Mouse (Mus musculus) kidney, postnatal 36 days (tissue): Measurements from ENCODE around the gene Il1r1.

Source experiments
- DNase-seq, 2 experiments: peaks; one replicate each; pipeline ENCODE4 v3.0.0; 2021 to 2022; ENCODE audit warnings: mixed read lengths in 2 of 2

Il1r1 gene

GRCm38 (mm10) chr1:40224539-40225284 lies at the start of gene Il1r1:
Gene Il1r1, plus strand, starts transcription at chr1:40225080.
- peak; percentile 89 for DNase-seq

DNA sequence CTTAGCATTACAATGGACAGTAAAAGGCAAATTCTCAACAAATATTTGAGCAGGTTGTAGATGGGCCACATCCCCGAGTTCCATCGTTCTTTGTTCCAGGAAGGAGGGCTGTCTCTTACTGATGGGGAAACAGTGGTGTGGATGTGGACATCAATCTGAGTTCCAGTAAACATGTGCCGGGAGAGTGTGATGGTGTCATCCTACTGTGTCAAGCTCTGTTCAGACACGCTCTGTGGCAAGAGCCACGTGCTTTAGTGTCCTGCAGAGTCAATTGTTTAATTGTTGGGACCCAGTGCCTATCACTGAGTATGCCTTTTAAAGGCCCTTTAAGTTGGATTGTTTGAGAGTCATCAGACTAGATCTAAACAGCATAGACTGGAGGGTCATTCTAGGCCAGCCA lies 49.8 kb upstream of the Il1r1 start:
- no peak for DNase-seq

- DNase-seq, result no peak
Observed at GRCm38 (mm10) chr1:40175797-40176196, 49.1 kb upstream of the Il1r1 start.

DNA sequence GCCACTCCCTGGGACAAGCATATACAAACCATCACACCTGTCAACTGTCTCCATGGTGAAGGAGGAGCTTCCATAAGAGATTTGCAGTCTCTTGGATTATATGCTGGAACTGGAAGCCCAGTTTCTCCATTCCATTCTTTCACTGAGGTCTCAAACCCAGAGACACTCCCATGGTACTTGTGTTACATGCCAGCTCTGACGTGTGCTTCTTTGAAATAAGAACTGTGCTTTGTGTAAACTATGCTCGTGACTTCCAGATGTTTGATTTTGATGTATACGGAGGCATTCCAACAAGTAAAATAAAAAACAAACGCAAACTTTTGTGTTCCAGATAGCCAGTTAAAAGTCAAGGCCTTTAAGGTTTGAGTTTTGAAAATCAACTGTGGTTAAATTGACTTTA lies 45.8 kb upstream of the Il1r1 start:
- no peak for DNase-seq

DNA sequence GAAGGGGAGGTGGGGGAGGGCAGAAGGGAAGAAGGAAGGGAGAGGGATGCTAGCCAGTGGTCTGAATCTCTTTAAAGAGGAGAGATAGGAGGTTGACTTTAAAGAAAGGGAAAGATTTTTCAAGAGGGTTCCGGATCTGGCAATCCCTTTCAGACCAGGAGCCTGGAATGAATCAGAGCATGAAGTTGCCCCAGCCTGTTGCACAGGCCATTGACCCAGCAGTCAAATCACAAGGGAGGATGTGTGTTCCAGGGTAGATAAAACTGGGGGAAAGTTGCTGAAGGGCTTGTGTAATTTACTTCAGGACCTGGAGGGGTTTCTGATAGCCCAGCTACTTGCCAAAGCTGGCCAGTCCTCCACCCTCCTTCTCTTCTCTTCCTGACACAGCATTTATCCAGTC lies 45.4 kb upstream of the Il1r1 start:
- peak in 1 of 2 experiments; percentile 3 for DNase-seq

- no peak for DNase-seq
Observed at GRCm38 (mm10) chr1:40180861-40181260, 44.0 kb upstream of the Il1r1 start.

- peak in 1 of 2 experiments; percentile 13 for DNase-seq
Observed at GRCm38 (mm10) chr1:40181716-40182115, 43.2 kb upstream of the Il1r1 start.

DNA sequence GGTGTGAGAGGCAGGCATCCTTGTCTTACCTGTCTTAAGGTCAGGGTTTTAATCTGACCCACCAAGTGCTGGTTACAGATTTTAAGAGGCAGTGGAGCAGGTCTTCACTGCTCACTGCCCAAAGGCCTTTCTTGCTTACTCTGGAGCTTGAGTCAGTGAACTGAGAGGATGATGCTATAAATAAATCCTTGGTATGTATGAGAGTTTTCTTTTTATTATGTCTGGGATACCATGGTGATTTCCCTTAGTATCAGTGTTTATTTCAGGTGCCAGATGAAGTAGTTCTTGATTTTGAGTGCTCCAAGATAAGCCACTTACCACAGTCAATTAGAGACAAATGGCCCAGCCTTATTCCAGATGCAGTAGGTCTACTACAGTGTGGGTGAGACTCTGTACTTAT lies 41.5 kb upstream of the Il1r1 start:
- DNase-seq, result no peak

GRCm38 (mm10) chr1:40187961-40188360 lies 36.9 kb upstream of the Il1r1 start:
- DNase-seq, result peak; percentile 65 to 76

GRCm38 (mm10) chr1:40190025-40190424 lies 34.9 kb upstream of the Il1r1 start:
- no peak for DNase-seq

DNA sequence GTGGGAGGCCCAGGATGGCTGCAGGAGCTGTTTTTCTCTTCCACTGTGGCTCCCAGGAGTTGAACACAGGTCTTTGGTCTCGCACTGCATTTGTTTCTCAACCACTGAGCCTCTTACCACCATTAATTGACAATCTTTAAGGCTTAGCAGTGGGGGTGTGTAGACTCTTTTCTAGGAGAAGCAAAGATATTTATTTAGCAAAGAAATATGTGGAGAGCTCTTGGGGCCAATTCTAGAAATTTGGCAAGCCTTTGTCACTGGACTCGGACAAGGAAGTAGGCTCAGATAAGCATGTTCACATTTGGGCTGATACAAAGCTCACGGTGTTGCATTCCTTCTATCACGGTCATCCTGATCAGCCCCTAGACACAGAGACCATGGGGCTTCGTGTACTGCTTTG lies 34.0 kb upstream of the Il1r1 start:
- no peak for DNase-seq

GRCm38 (mm10) chr1:40194279-40194678 lies 30.6 kb upstream of the Il1r1 start:
- no peak for DNase-seq

- DNase-seq, result no peak
Observed at GRCm38 (mm10) chr1:40213337-40214159, 11.3 kb upstream of the Il1r1 start.

DNA sequence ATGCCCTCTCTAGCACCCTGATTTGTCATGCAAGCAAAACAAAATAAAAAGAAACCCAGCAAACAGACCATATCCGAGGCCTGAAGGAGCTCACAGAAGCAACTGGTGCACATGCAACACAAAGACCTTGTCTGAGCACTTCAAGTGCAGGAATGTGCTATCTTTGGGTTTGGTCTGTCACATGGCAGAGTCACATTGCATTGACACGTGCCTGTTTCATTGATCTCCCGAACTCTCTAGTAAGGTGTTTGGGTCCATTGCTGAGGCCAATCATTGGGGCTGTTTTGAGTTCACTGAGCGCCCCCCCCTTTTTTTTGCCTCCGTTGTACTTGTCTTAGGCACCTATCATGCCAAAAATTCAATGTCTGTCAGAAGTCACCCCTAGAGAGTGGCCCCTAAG lies 7.4 kb upstream of the Il1r1 start:
- no peak for DNase-seq

DNA sequence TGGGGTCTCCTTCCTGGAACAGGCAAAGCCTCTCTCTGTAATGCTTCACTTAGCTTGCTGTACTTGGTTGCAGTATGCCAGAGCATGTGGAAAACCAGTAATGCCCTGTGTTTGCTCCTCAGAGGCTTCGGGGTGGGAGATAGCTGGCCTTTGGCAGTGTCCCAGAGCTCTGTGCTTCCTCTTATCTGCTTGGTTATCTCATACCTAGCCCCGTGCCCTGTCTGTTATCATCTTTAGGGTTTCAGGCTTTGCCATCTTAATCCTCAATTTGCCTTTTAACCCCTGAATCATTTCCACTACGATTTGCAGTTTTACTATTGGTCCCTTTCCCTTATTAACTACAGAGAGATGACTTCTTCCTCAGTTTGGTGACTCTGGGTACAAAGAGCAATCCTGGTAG lies 6.3 kb upstream of the Il1r1 start:
- no peak for DNase-seq

- no peak for DNase-seq
Observed at GRCm38 (mm10) chr1:40220549-40220948, 4.3 kb upstream of the Il1r1 start.

GRCm38 (mm10) chr1:40221864-40222263 lies 3.0 kb upstream of the Il1r1 start:
- DNase-seq, result peak in 1 of 2 experiments; percentile 7

GRCm38 (mm10) chr1:40222680-40223079 lies 2.2 kb upstream of the Il1r1 start:
- DNase-seq, result peak; percentile 27

- peak in 1 of 2 experiments; percentile 17 for DNase-seq
Observed at GRCm38 (mm10) chr1:40223591-40223990, 1.3 kb upstream of the Il1r1 start.

DNA sequence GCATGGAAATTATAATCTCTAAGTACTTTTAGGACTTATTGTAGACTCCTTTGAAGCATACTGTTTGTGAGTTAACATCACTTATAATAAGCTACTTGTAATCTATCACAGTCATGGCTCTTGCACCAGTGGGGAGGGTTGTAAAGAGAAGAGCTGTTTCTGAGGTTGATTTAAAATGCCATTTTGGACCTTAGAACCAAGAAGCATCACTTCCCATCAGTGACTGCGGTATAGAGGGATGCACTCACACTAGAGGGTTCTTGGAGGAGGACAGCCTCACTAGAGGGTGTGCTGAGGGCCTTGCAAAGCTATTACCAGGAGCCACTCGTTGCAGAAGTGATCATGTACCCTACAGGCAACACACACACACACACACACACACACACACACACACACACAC lies 700 bp downstream of the Il1r1 start:
- no peak for DNase-seq

- no peak for DNase-seq
Observed at GRCm38 (mm10) chr1:40229033-40229432, 4.2 kb downstream of the Il1r1 start.

- DNase-seq, result no peak
Observed at GRCm38 (mm10) chr1:40229771-40230280, 4.9 kb downstream of the Il1r1 start.

DNA sequence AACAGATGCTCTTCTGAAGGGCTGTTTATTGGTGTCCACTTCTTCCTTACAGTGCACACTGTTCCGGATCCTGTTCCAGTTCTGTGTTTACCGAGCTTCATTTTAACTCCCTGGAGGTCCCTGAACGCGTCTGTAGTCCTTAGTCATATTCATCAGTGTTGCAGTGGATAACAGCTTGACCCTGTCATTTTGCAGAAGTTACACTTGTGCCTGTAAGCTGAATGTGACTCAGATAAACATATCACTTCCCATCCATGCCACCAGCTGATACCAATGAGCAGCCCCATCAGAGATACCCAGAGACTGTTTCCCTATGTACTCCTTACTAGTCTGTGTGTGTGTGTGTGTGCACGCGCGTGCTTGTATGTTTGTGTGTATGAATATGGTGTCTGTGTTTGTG lies 5.5 kb downstream of the Il1r1 start:
- DNase-seq, result peak in 1 of 2 experiments; percentile 37

- no peak for DNase-seq
Observed at GRCm38 (mm10) chr1:40231116-40231515, 6.2 kb downstream of the Il1r1 start.
